Mouse (Mus musculus): ENCODE measurements around the gene Xpo5. TPM values are rescaled to one million over a fixed set of nuclear protein-coding genes. Genes with fewer than 3 reads are reported as not detected.

Gene Xpo5
- 10 to 100 TPM; 20.3 to 22.9 TPM for total RNA-seq (2023)

GRCm38 (mm10) chr17:46202421-46203071, at the start of gene Xpo5, which contains the start of gene Polh:
Xpo5 (plus strand) TSS chr17:46202782.
Polh (minus strand) TSS chr17:46202645.

GRCm38 (mm10) chr17:46152847-46153782, 49.5 kb upstream of the Xpo5 start, which contains the start of gene Mad2l1bp:
Mad2l1bp (minus strand) TSS chr17:46153553.

GRCm38 (mm10) chr17:46160686-46161085, 41.9 kb upstream of the Xpo5 start, which contains the start of gene Gtpbp2:
Gtpbp2 (plus strand) TSS chr17:46161032.

GRCm38 (mm10) chr17:46247512-46248188, 45.1 kb downstream of the Xpo5 start, which contains the start of the genes Polr1c and Yipf3:
Polr1c (minus strand) TSS chr17:46248054.
Yipf3 (plus strand) TSS chr17:46248080.

GRCm38 (mm10) chr17:46253452-46254084, 51.0 kb downstream of the Xpo5 start, which contains the start of gene Lrrc73:
Lrrc73 (plus strand) TSS chr17:46253531.

GRCm38 (mm10) chr17:46282483-46283123, 80.0 kb downstream of the Xpo5 start, which contains the start of gene Tjap1:
Tjap1 (minus strand) TSS chr17:46283026.

Other genes with a start within 250 kb of the Xpo5 start
- gene Vegfa, start 170.4 kb upstream of the Xpo5 start, total RNA-seq (2023): 10 to 100 TPM; 33.7 to 40.6 TPM
- gene Mrps18a, start 91.8 kb upstream of the Xpo5 start, total RNA-seq (2023): 10 to 100 TPM; 24.6 to 26.4 TPM
- under 1 TPM in 1 of 2 experiments, not detected in 1; 0.61 TPM for gene Rsph9, start 58.6 kb upstream of the Xpo5 start, total RNA-seq (2023)
- 10 to 100 TPM; 16.6 to 20.6 TPM for gene Mad2l1bp, start 49.2 kb upstream of the Xpo5 start, total RNA-seq (2023)
- 100 to 1,000 TPM; 128 to 138 TPM for gene Gtpbp2, start 41.8 kb upstream of the Xpo5 start, total RNA-seq (2023)
- 10 to 100 TPM; 21.0 TPM for gene Polh, start 137 bp upstream of the Xpo5 start, total RNA-seq (2023)
- gene Polr1c, start 45.3 kb downstream of the Xpo5 start, total RNA-seq (2023): 10 to 100 TPM; 22.6 to 22.7 TPM
- 10 to 100 TPM; 75.7 to 76.7 TPM for gene Yipf3, start 45.3 kb downstream of the Xpo5 start, total RNA-seq (2023)
- gene Lrrc73, start 50.7 kb downstream of the Xpo5 start, total RNA-seq (2023): 1 to 10 TPM in 1 of 2 experiments, under 1 TPM in 1; 0.79 to 1.6 TPM
- 10 to 100 TPM; 24.1 to 29.3 TPM for gene Tjap1, start 80.2 kb downstream of the Xpo5 start, total RNA-seq (2023)
- gene Dlk2, start 94.6 kb downstream of the Xpo5 start, total RNA-seq (2023): not detected
- 1 to 10 TPM; 6.4 to 6.8 TPM for gene Abcc10, start 125.6 kb downstream of the Xpo5 start, total RNA-seq (2023)
- gene Zfp318, start 180.9 kb downstream of the Xpo5 start, total RNA-seq (2023): 1 to 10 TPM; 5.0 to 7.0 TPM
- not detected for gene Crip3, start 226.1 kb downstream of the Xpo5 start, total RNA-seq (2023)
- gene Slc22a7, start 235.7 kb downstream of the Xpo5 start, total RNA-seq (2023): not detected

Data from neutrophil, adult 83 days (primary cell).